Comparison of ENCODE assay signal across 9 mouse cellular contexts in the genomic region with DNA sequence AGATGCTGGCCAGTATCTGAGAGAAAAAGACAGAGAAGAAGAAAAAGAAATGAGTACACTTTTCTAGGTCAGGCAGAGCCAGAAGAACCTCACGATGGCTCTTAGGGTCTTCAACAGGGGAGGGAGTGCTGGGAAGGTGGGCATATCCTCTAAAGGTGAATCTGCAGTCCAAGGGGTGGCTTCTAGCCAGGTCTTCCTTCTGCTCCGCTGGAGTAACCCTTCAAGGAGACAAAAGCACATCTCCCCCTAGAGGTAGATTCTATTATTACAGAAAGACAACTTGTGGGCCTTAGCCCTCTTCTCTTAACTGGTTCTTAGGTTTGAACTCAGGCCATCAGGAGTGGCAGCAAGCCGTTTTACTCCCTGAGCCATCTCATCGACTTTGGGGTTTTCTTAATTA. TPM values are rescaled to one million over a fixed set of nuclear protein-coding genes. Genes with fewer than 3 reads are reported as not detected.
DNase-seq lines count a peak whose midpoint lies in the region; ATAC-seq and TF ChIP-seq lines count a peak whose summit lies in the region.
"Had no signal": no experiment of that assay in that cellular context is flagged by ENCODE, and none has a peak within 500 bp of the region (broad histone marks: within the 10 kb centered on the region; RNA-seq: fewer than 3 reads in every experiment).

No protein-coding gene starts in this region.

- TF ChIP-seq POLR2A in testis, adult 2 months (IDR thresholded peaks at IDR 0.05; ENCODE audit: control insufficient read depth, low read depth, low read length) = no peak

- no peaks in the 10 kb centered on the region for H3K27me3 ChIP-seq in testis, adult 2 months (ENCODE audit: control insufficient read depth, insufficient read depth, low read length)
- no peaks in the 10 kb centered on the region for H3K27me3 ChIP-seq in liver, embryonic 11.5 days (replicated peaks; ENCODE audit: control insufficient read depth, insufficient read depth, low read length)
- no peaks in the 10 kb centered on the region for H3K27me3 ChIP-seq in stomach, postnatal 0 days (ENCODE audit: control insufficient read depth, insufficient read depth, low read length)
- H3K27me3 ChIP-seq: neural tube, embryonic 13.5 days had no signal

- no peak overlapping the region for H3K9ac ChIP-seq in liver, embryonic 11.5 days (ENCODE audit: low read depth, low read length)
- H3K9ac ChIP-seq in stomach, postnatal 0 days (ENCODE audit: low read length) = no peak overlapping the region
- H3K9ac ChIP-seq: neural tube, embryonic 13.5 days had no signal

- peak; percentile 89 for ATAC-seq in erythroid progenitor cell, adult 5-6 weeks (replicated peaks; ENCODE audit: low FRiP score, poor library complexity, severe bottlenecking)
- peak; percentile 47; the same call in 1 of the 2 replicates for ATAC-seq in liver, embryonic 11.5 days (replicated peaks; ENCODE audit: low FRiP score)
- peak; percentile 55; the same call in 1 of the 2 replicates for ATAC-seq in stomach, postnatal 0 days (ENCODE audit: low FRiP score, low TSS enrichment)

- no peak overlapping the region for H3K4me3 ChIP-seq in testis, adult 2 months (ENCODE audit: control insufficient read depth, low read depth, low read length)
- H3K4me3 ChIP-seq in liver, embryonic 11.5 days (ENCODE audit: low read depth, low read length) = no peak overlapping the region
- no peak overlapping the region for H3K4me3 ChIP-seq in stomach, postnatal 0 days (ENCODE audit: low read depth, low read length)
- H3K4me3 ChIP-seq: neural tube, embryonic 13.5 days had no signal

- TF ChIP-seq CTCF in testis, adult 2 months (IDR thresholded peaks at IDR 0.05; ENCODE audit: control insufficient read depth, insufficient read depth, insufficient replicate concordance, low read depth, low read length) = peak; percentile 19; the same call in 1 of the 2 replicates
- peak; percentile 77 for TF ChIP-seq CTCF in stomach, postnatal 0 days (IDR thresholded peaks at IDR 0.05; ENCODE audit: low read depth)

- peak; percentile 51 for DNase-seq in adrenal gland, postnatal 10 days
- no peak for DNase-seq in adrenal gland, postnatal 25 days
- DNase-seq in testis, postnatal 10 days (ENCODE audit: low spot score) = no peak
- DNase-seq in liver, embryonic 11.5 days (ENCODE audit: low spot score) = no peak
- no peak for DNase-seq in stomach, postnatal 0 days (ENCODE audit: low spot score)
- DNase-seq in spleen, postnatal 4 days (ENCODE audit: low spot score in 2 of 2) = no peak

- H3K27ac ChIP-seq in testis, adult 2 months (ENCODE audit: control insufficient read depth, insufficient read depth, low read depth, low read length) = no peak overlapping the region
- no peak overlapping the region for H3K27ac ChIP-seq in liver, embryonic 11.5 days (ENCODE audit: low read depth, low read length)
- no peak overlapping the region for H3K27ac ChIP-seq in stomach, postnatal 0 days (replicated peaks)
- H3K27ac ChIP-seq: neural tube, embryonic 13.5 days had no signal

- TF ChIP-seq EP300 in stomach, postnatal 0 days (optimal IDR thresholded peaks at IDR 0.05) = no peak

- no peaks in the 10 kb centered on the region for H3K36me3 ChIP-seq in testis, adult 2 months (ENCODE audit: control insufficient read depth, insufficient read depth, low read length)
- no peaks in the 10 kb centered on the region for H3K36me3 ChIP-seq in liver, embryonic 11.5 days (ENCODE audit: control insufficient read depth, insufficient read depth, low read length)
- H3K36me3 ChIP-seq in stomach, postnatal 0 days (ENCODE audit: control insufficient read depth, insufficient read depth, low read length) = no peaks in the 10 kb centered on the region
- H3K36me3 ChIP-seq: neural tube, embryonic 13.5 days had no signal

- peaks cover 4% of the 10 kb centered on the region; the same call in 1 of the 2 replicates for H3K4me1 ChIP-seq in testis, adult 2 months (ENCODE audit: control insufficient read depth, insufficient read depth, low read length)
- H3K4me1 ChIP-seq in liver, embryonic 11.5 days (replicated peaks; ENCODE audit: control insufficient read depth, insufficient read depth, low read length) = no peaks in the 10 kb centered on the region
- no peaks in the 10 kb centered on the region for H3K4me1 ChIP-seq in stomach, postnatal 0 days (replicated peaks; ENCODE audit: control insufficient read depth, insufficient read depth)
- H3K4me1 ChIP-seq: neural tube, embryonic 13.5 days had no signal

- 11% methylated on average over 4 of the region's 4 CpGs for WGBS in liver, embryonic 11.5 days
- 8% methylated on average over 4 of the region's 4 CpGs for WGBS in stomach, postnatal 0 days

- H3K4me2 ChIP-seq in liver, embryonic 11.5 days = no peak overlapping the region
- no peak overlapping the region for H3K4me2 ChIP-seq in stomach, postnatal 0 days (replicated peaks; ENCODE audit: low read depth)
- H3K4me2 ChIP-seq: neural tube, embryonic 13.5 days had no signal

- H3K9me3 ChIP-seq in liver, embryonic 11.5 days (ENCODE audit: control insufficient read depth, low read length) = no peaks in the 10 kb centered on the region
- H3K9me3 ChIP-seq in stomach, postnatal 0 days (ENCODE audit: control insufficient read depth, low read length) = no peaks in the 10 kb centered on the region
- H3K9me3 ChIP-seq: neural tube, embryonic 13.5 days had no signal

RNA-seq across cellular contexts. Expression of gene Unc13b, which starts 6.1 kb away (rescaled TPM):
- 10 to 100 TPM; 10.0 to 13.1 TPM for total RNA-seq in adrenal gland, postnatal 10 days (2021)
- 12.4 and 13.2 TPM in 2 replicates for total RNA-seq in adrenal gland, postnatal 25 days (2021)
- polyA plus RNA-seq in testis, adult 2 months (2012; rRNA removed) = 17.4 and 20.6 TPM in 2 replicates
- total RNA-seq in erythroid progenitor cell, adult 5-6 weeks (2015; ENCODE audit: low replicate concordance) = 3.8 TPM in 1 of 2 replicates, not detected in the other
- total RNA-seq in erythroid progenitor cell, adult 5-6 weeks (2017; ENCODE audit: low replicate concordance) = 0.64 TPM in 1 of 2 replicates, not detected in the other
- polyA plus RNA-seq in liver, embryonic 11.5 days (2014; fragmentation: Nextera tagmentation; extraction: Ambion mirVana) = 2.0 and 2.4 TPM in 2 replicates
- polyA plus RNA-seq in stomach, postnatal 0 days (2015; fragmentation: Nextera tagmentation; extraction: Ambion mirVana) = 3.2 and 4.5 TPM in 2 replicates

RNA-seq across cellular contexts. Expression of gene Fam214b, which starts 6.6 kb away (rescaled TPM):
- 10 to 100 TPM; 24.1 to 28.3 TPM for total RNA-seq in adrenal gland, postnatal 10 days (2021)
- 58.7 and 63.6 TPM in 2 replicates for total RNA-seq in adrenal gland, postnatal 25 days (2021)
- polyA plus RNA-seq in testis, adult 2 months (2012; rRNA removed) = 41.4 and 46.3 TPM in 2 replicates
- total RNA-seq in erythroid progenitor cell, adult 5-6 weeks (2015; ENCODE audit: low replicate concordance) = 52.8 and 60.9 TPM in 2 replicates
- total RNA-seq in erythroid progenitor cell, adult 5-6 weeks (2017; ENCODE audit: low replicate concordance) = 40.3 and 42.3 TPM in 2 replicates
- polyA plus RNA-seq in liver, embryonic 11.5 days (2014; fragmentation: Nextera tagmentation; extraction: Ambion mirVana) = 6.0 and 7.4 TPM in 2 replicates
- 9.0 and 10.0 TPM in 2 replicates for polyA plus RNA-seq in stomach, postnatal 0 days (2015; fragmentation: Nextera tagmentation; extraction: Ambion mirVana)

RNA-seq across cellular contexts. Expression of gene Stoml2, which starts 21.1 kb away (rescaled TPM):
- 100 to 1,000 TPM; 177 to 190 TPM for total RNA-seq in adrenal gland, postnatal 10 days (2021)
- 227 and 270 TPM in 2 replicates for total RNA-seq in adrenal gland, postnatal 25 days (2021)
- polyA plus RNA-seq in testis, adult 2 months (2012; rRNA removed) = 19.8 and 22.7 TPM in 2 replicates
- total RNA-seq in erythroid progenitor cell, adult 5-6 weeks (2015; ENCODE audit: low replicate concordance) = 81.3 and 85.8 TPM in 2 replicates
- total RNA-seq in erythroid progenitor cell, adult 5-6 weeks (2017; ENCODE audit: low replicate concordance) = 34.6 and 43.5 TPM in 2 replicates
- polyA plus RNA-seq in liver, embryonic 11.5 days (2014; fragmentation: Nextera tagmentation; extraction: Ambion mirVana) = 409 and 425 TPM in 2 replicates
- 151 and 157 TPM in 2 replicates for polyA plus RNA-seq in stomach, postnatal 0 days (2015; fragmentation: Nextera tagmentation; extraction: Ambion mirVana)

RNA-seq across cellular contexts. Expression of gene Pigo, which starts 27.0 kb away (rescaled TPM):
- 10 to 100 TPM; 22.0 to 25.8 TPM for total RNA-seq in adrenal gland, postnatal 10 days (2021)
- 26.1 and 27.5 TPM in 2 replicates for total RNA-seq in adrenal gland, postnatal 25 days (2021)
- 36.3 and 42.0 TPM in 2 replicates for polyA plus RNA-seq in testis, adult 2 months (2012; rRNA removed)
- 21.8 and 49.7 TPM in 2 replicates for total RNA-seq in erythroid progenitor cell, adult 5-6 weeks (2015; ENCODE audit: low replicate concordance)
- total RNA-seq in erythroid progenitor cell, adult 5-6 weeks (2017; ENCODE audit: low replicate concordance) = 12.5 and 27.2 TPM in 2 replicates
- polyA plus RNA-seq in liver, embryonic 11.5 days (2014; fragmentation: Nextera tagmentation; extraction: Ambion mirVana) = 22.5 and 23.3 TPM in 2 replicates
- 10.3 and 11.0 TPM in 2 replicates for polyA plus RNA-seq in stomach, postnatal 0 days (2015; fragmentation: Nextera tagmentation; extraction: Ambion mirVana)

RNA-seq across cellular contexts. Expression of gene Fancg, which starts 42.3 kb away (rescaled TPM):
- 10 to 100 TPM in 1 of 2 experiments, 1 to 10 TPM in 1; 7.3 to 11.7 TPM for total RNA-seq in adrenal gland, postnatal 10 days (2021)
- 15.7 and 20.9 TPM in 2 replicates for total RNA-seq in adrenal gland, postnatal 25 days (2021)
- polyA plus RNA-seq in testis, adult 2 months (2012; rRNA removed) = 96.4 and 104 TPM in 2 replicates
- 12.6 and 20.2 TPM in 2 replicates for total RNA-seq in erythroid progenitor cell, adult 5-6 weeks (2015; ENCODE audit: low replicate concordance)
- 33.4 and 59.7 TPM in 2 replicates for total RNA-seq in erythroid progenitor cell, adult 5-6 weeks (2017; ENCODE audit: low replicate concordance)
- polyA plus RNA-seq in liver, embryonic 11.5 days (2014; fragmentation: Nextera tagmentation; extraction: Ambion mirVana) = 18.2 and 18.6 TPM in 2 replicates
- 7.0 and 7.7 TPM in 2 replicates for polyA plus RNA-seq in stomach, postnatal 0 days (2015; fragmentation: Nextera tagmentation; extraction: Ambion mirVana)
